Mouse (Mus musculus) heart, embryonic 13.5 days (tissue): ENCODE data around the gene P2rx7. TPM values are rescaled to one million over a fixed set of nuclear protein-coding genes. Genes with fewer than 3 reads are reported as not detected.

ENCODE experiments used
- ATAC-seq: fragments of 200-750 bp; cut with Nextera tagmentation; 2 replicates; pipeline ENCODE4 v1.8.0; 2017; ENCODE audit warnings: moderate TSS enrichment; ENCODE audit not compliant: insufficient number of reproducible peaks, low FRiP score, low TSS enrichment; ENCODE audit errors: extremely low read depth
- H3K27ac ChIP-seq: fragments of 300-500 bp; sonication (generic); replicated peaks from 2 replicates; pipeline ENCODE4 v1.5.1; 2015; ENCODE audit warnings: moderate library complexity, mild to moderate bottlenecking, inconsistent platforms
- H3K27me3 ChIP-seq: fragments of 300-500 bp; sonication (generic); replicated peaks from 2 replicates; pipeline ENCODE4 v1.6.1; 2015; ENCODE audit warnings: mild to moderate bottlenecking, inconsistent platforms
- H3K36me3 ChIP-seq: fragments of 300-500 bp; sonication (generic); 2 replicates; pipeline ENCODE4 v1.6.1; 2015; ENCODE audit warnings: mild to moderate bottlenecking, inconsistent platforms
- H3K4me1 ChIP-seq: fragments of 300-500 bp; sonication (generic); 2 replicates; pipeline ENCODE4 v1.6.1; 2015; ENCODE audit warnings: inconsistent platforms
- H3K4me2 ChIP-seq: fragments of 300-500 bp; sonication (generic); 2 replicates; pipeline ENCODE4 v1.6.1; 2015; ENCODE audit warnings: inconsistent platforms, mild to moderate bottlenecking, moderate library complexity
- H3K4me3 ChIP-seq: fragments of 300-500 bp; sonication (generic); 2 replicates; pipeline ENCODE4 v1.5.1; 2015; ENCODE audit warnings: moderate library complexity, mild to moderate bottlenecking, inconsistent platforms
- H3K9ac ChIP-seq: fragments of 300-500 bp; sonication (generic); 2 replicates; pipeline ENCODE4 v1.6.1; 2015; ENCODE audit warnings: inconsistent platforms, mild to moderate bottlenecking, moderate library complexity
- H3K9me3 ChIP-seq: fragments of 300-500 bp; sonication (generic); 2 replicates; pipeline ENCODE4 v1.6.1; 2016; ENCODE audit warnings: inconsistent platforms
- WGBS: fragments of 180-500 bp; shearing (Covaris S2); methylation state at CpG from one replicate; pipeline ENCODE4 v1.1.7; 2015; ENCODE audit warnings: mixed read lengths; 5-methylcytosine and 5-hydroxymethylcytosine counted together
- polyA plus RNA-seq: library from polyadenylated mRNA; unstranded; fragments of >200 nt; fragmentation: Nextera tagmentation; extraction: Ambion mirVana; gene quantifications from 2 replicates; pipeline ENCODE4 v1.2.1, GENCODE M21; 2015

Gene P2rx7
- polyA plus RNA-seq, 1 experiment from 2014 or later = 1.6 TPM

- Histone ChIP-seq H3K27me3 (no peaks in the 10 kb centered on the region), H3K27ac (peak within 1 kb of the TSS; percentile 88), H3K4me1 (peaks cover 26% of the 10 kb centered on the region), H3K9ac (peak within 1 kb of the TSS; percentile 85), H3K9me3 (no peaks in the 10 kb centered on the region), H3K4me3 (peak within 1 kb of the TSS; percentile 67), H3K36me3 (no peaks in the 10 kb centered on the region), H3K4me2 (peak within 1 kb of the TSS; percentile 72)
- WGBS = under 1% methylated on average over 66 of the region's 66 CpGs
- ATAC-seq = peak; percentile 85
Observed at GRCm38 (mm10) chr5:122707276-122708181, 63.8 kb downstream of the P2rx7 start, which contains the start of gene P2rx4. Gene P2rx4, plus strand, starts transcription at chr5:122707544.

GRCm38 (mm10) chr5:122708819-122709218, 65.1 kb downstream of the P2rx7 start:
- no peak overlapping the region for H3K4me3 ChIP-seq
- H3K27me3 ChIP-seq = no peaks in the 10 kb centered on the region
- no peaks in the 10 kb centered on the region for H3K36me3 ChIP-seq
- H3K4me1 ChIP-seq = peaks cover 26% of the 10 kb centered on the region
- peak overlapping the region; percentile 88; the same call in 1 of the 2 replicates for H3K27ac ChIP-seq
- peak overlapping the region; percentile 72 for H3K4me2 ChIP-seq
- ATAC-seq = no peak
- 41% methylated on average over 6 of the region's 6 CpGs for WGBS
- 0 out of 2 replicates have a peak, but pooled peaks cover 4% of the 10 kb centered on the region for H3K9me3 ChIP-seq
- H3K9ac ChIP-seq = no peak overlapping the region

GRCm38 (mm10) chr5:122715723-122716122, 72.0 kb downstream of the P2rx7 start:
- ATAC-seq = no peak
- H3K27ac ChIP-seq = no peak overlapping the region
- H3K36me3 ChIP-seq = peaks cover 40% of the 10 kb centered on the region
- no peak overlapping the region for H3K4me2 ChIP-seq
- H3K9me3 ChIP-seq = 0 out of 2 replicates have a peak, but pooled peaks cover 4% of the 10 kb centered on the region
- H3K4me1 ChIP-seq = peaks cover 3% of the 10 kb centered on the region; the same call in 1 of the 2 replicates
- no peak overlapping the region for H3K4me3 ChIP-seq
- no peaks in the 10 kb centered on the region for H3K27me3 ChIP-seq
- WGBS = 72% methylated on average over 1 of the region's 1 CpGs
- no peak overlapping the region for H3K9ac ChIP-seq

- no peak overlapping the region for H3K27ac ChIP-seq
- 95% methylated on average over 2 of the region's 2 CpGs for WGBS
- 0 out of 2 replicates have a peak, but pooled peaks cover 4% of the 10 kb centered on the region for H3K9me3 ChIP-seq
- ATAC-seq = no peak
- peaks cover 3% of the 10 kb centered on the region; the same call in 1 of the 2 replicates for H3K4me1 ChIP-seq
- no peak overlapping the region for H3K9ac ChIP-seq
- H3K4me3 ChIP-seq = no peak overlapping the region
- no peaks in the 10 kb centered on the region for H3K27me3 ChIP-seq
- peaks cover 40% of the 10 kb centered on the region for H3K36me3 ChIP-seq
- no peak overlapping the region for H3K4me2 ChIP-seq
Observed at GRCm38 (mm10) chr5:122716793-122717192, 73.1 kb downstream of the P2rx7 start.

- Histone ChIP-seq H3K27me3 (no peaks in the 10 kb centered on the region), H3K4me2 (no peak overlapping the region), H3K9ac (no peak overlapping the region), H3K4me1 (peaks cover 3% of the 10 kb centered on the region; the same call in 1 of the 2 replicates), H3K27ac (no peak overlapping the region), H3K36me3 (peaks cover 49% of the 10 kb centered on the region), H3K9me3 (0 out of 2 replicates have a peak, but pooled peaks cover 4% of the 10 kb centered on the region), H3K4me3 (no peak overlapping the region)
- 62% methylated on average over 7 of the region's 7 CpGs for WGBS
- no peak for ATAC-seq
Observed at GRCm38 (mm10) chr5:122718400-122718799, 74.7 kb downstream of the P2rx7 start.

GRCm38 (mm10) chr5:122719168-122719567, 75.5 kb downstream of the P2rx7 start:
- Histone ChIP-seq H3K27ac (no peak overlapping the region), H3K4me1 (peaks cover 3% of the 10 kb centered on the region; the same call in 1 of the 2 replicates), H3K9me3 (0 out of 2 replicates have a peak, but pooled peaks cover 6% of the 10 kb centered on the region), H3K27me3 (no peaks in the 10 kb centered on the region), H3K4me3 (no peak overlapping the region), H3K9ac (no peak overlapping the region), H3K4me2 (no peak overlapping the region), H3K36me3 (peaks cover 50% of the 10 kb centered on the region)
- 86% methylated on average over 8 of the region's 8 CpGs for WGBS
- no peak for ATAC-seq

GRCm38 (mm10) chr5:122725453-122725852, 81.7 kb downstream of the P2rx7 start:
- H3K4me3 ChIP-seq = no peak overlapping the region
- peaks cover 5% of the 10 kb centered on the region; the same call in 1 of the 2 replicates for H3K4me1 ChIP-seq
- no peak overlapping the region for H3K4me2 ChIP-seq
- H3K27ac ChIP-seq = no peak overlapping the region
- H3K36me3 ChIP-seq = peaks cover 27% of the 10 kb centered on the region
- no peak for ATAC-seq
- WGBS = 79% methylated on average over 13 of the region's 13 CpGs
- 0 out of 2 replicates have a peak, but pooled peaks cover 6% of the 10 kb centered on the region for H3K9me3 ChIP-seq
- H3K9ac ChIP-seq = no peak overlapping the region
- H3K27me3 ChIP-seq = no peaks in the 10 kb centered on the region

GRCm38 (mm10) chr5:122726068-122726467, 82.4 kb downstream of the P2rx7 start:
- Histone ChIP-seq H3K4me1 (peaks cover 8% of the 10 kb centered on the region; the same call in 1 of the 2 replicates), H3K27ac (no peak overlapping the region), H3K27me3 (no peaks in the 10 kb centered on the region), H3K9ac (no peak overlapping the region), H3K9me3 (0 out of 2 replicates have a peak, but pooled peaks cover 6% of the 10 kb centered on the region), H3K4me2 (no peak overlapping the region), H3K4me3 (no peak overlapping the region), H3K36me3 (peaks cover 32% of the 10 kb centered on the region)
- no peak for ATAC-seq
- WGBS = 17% methylated on average over 7 of the region's 7 CpGs

- ATAC-seq = no peak
- H3K4me2 ChIP-seq = no peak overlapping the region
- peaks cover 11% of the 10 kb centered on the region for H3K4me1 ChIP-seq
- no peak overlapping the region for H3K27ac ChIP-seq
- 67% methylated on average over 5 of the region's 5 CpGs for WGBS
- no peak overlapping the region for H3K4me3 ChIP-seq
- no peaks in the 10 kb centered on the region for H3K27me3 ChIP-seq
- H3K36me3 ChIP-seq = peaks cover 32% of the 10 kb centered on the region
- H3K9ac ChIP-seq = no peak overlapping the region
- H3K9me3 ChIP-seq = 0 out of 2 replicates have a peak, but pooled peaks cover 6% of the 10 kb centered on the region
Observed at GRCm38 (mm10) chr5:122726595-122726994, 82.9 kb downstream of the P2rx7 start.

- H3K4me3 ChIP-seq = no peak overlapping the region
- no peak overlapping the region for H3K4me2 ChIP-seq
- H3K36me3 ChIP-seq = peaks cover 32% of the 10 kb centered on the region
- no peak overlapping the region for H3K9ac ChIP-seq
- H3K27me3 ChIP-seq = no peaks in the 10 kb centered on the region
- peaks cover 16% of the 10 kb centered on the region for H3K4me1 ChIP-seq
- H3K9me3 ChIP-seq = 0 out of 2 replicates have a peak, but pooled peaks cover 6% of the 10 kb centered on the region
- 91% methylated on average over 7 of the region's 7 CpGs for WGBS
- ATAC-seq = no peak
- no peak overlapping the region for H3K27ac ChIP-seq
Observed at GRCm38 (mm10) chr5:122727096-122727495, 83.4 kb downstream of the P2rx7 start.

GRCm38 (mm10) chr5:122730776-122731175, 87.1 kb downstream of the P2rx7 start:
- WGBS = 68% methylated on average over 10 of the region's 10 CpGs
- H3K4me3 ChIP-seq = no peak overlapping the region
- peaks cover 29% of the 10 kb centered on the region for H3K4me1 ChIP-seq

More at GRCm38 (mm10) chr5:122730776-122731175, 87.1 kb downstream of the P2rx7 start:
- Histone ChIP-seq H3K4me2 (no peak overlapping the region), H3K9ac (no peak overlapping the region), H3K27me3 (no peaks in the 10 kb centered on the region), H3K36me3 (peaks cover 21% of the 10 kb centered on the region), H3K27ac (peak overlapping the region; percentile 20; the same call in 1 of the 2 replicates), H3K9me3 (no peaks in the 10 kb centered on the region)
- no peak for ATAC-seq
